Mouse (Mus musculus): ENCODE data around the gene Kirrel. TPM values are rescaled to one million over a fixed set of nuclear protein-coding genes. Genes with fewer than 3 reads are reported as not detected.

Gene Kirrel
- polyA plus RNA-seq, 1 experiment = not detected

DNA sequence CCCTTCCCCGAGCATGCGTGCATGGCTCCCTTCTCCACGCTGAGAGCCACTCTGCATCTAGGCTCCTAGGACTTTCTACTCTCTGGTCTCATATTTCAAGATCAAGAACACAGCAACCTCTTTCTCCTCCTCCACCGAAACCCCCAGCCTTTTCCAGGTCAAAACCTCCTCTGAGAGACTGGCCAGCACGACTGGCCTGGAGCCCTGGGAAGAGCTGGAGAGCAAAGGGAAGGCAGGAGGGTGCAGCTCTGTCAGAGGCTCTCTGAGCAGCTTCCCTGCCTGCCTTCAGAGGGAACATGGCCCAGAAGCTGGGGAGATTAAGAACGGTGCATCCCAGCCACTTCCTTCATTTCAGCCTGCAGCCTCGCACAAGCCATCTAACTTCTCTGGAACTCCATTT lies 5.8 kb downstream of the Kirrel start:
- Histone ChIP-seq H3K9me3 (0 out of 2 replicates have a peak, but pooled peaks cover under 1% of the 10 kb centered on the region), H3K36me3 (replicated peaks; ENCODE audit: low read length) (no peaks in the 10 kb centered on the region), H3K4me3 (replicated peaks) (no peak overlapping the region), H3K27me3 (replicated peaks) (peaks cover 52% of the 10 kb centered on the region), H3K4me1 (no peaks in the 10 kb centered on the region; the same call in 1 of the 2 replicates)
- no peak for TF ChIP-seq FLI1 (IDR thresholded peaks at IDR 0.05; ENCODE audit: low read length)
- TF ChIP-seq GATA1 (IDR thresholded peaks at IDR 0.05; ENCODE audit: borderline replicate concordance, low read length) = no peak

DNA sequence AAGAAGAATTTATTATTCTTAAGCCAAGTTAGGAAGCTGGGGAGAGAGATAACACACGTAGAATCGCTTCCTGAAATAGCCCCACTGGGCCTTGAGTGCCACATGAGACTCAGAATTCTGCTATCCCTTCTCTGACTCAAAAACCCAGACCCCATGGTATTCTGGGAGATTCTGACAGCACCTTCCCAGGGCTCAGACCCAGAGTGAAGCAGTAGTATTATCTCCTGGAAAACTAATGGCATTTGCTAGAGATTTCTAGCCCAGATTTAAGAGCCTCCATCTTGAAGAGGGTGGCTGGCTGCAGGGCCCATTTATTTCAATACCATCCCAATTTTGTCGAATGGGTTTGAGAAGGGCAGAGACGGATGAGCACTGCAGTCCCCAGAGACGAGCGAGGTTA lies 6.9 kb downstream of the Kirrel start:
- Histone ChIP-seq H3K27me3 (replicated peaks) (peaks cover 44% of the 10 kb centered on the region), H3K36me3 (replicated peaks; ENCODE audit: low read length) (no peaks in the 10 kb centered on the region), H3K4me3 (replicated peaks) (no peak overlapping the region), H3K4me1 (no peaks in the 10 kb centered on the region; the same call in 1 of the 2 replicates), H3K9me3 (0 out of 2 replicates have a peak, but pooled peaks cover 6% of the 10 kb centered on the region)
- TF ChIP-seq GATA1 (IDR thresholded peaks at IDR 0.05; ENCODE audit: borderline replicate concordance, low read length) (no peak), FLI1 (IDR thresholded peaks at IDR 0.05; ENCODE audit: low read length) (no peak)

DNA sequence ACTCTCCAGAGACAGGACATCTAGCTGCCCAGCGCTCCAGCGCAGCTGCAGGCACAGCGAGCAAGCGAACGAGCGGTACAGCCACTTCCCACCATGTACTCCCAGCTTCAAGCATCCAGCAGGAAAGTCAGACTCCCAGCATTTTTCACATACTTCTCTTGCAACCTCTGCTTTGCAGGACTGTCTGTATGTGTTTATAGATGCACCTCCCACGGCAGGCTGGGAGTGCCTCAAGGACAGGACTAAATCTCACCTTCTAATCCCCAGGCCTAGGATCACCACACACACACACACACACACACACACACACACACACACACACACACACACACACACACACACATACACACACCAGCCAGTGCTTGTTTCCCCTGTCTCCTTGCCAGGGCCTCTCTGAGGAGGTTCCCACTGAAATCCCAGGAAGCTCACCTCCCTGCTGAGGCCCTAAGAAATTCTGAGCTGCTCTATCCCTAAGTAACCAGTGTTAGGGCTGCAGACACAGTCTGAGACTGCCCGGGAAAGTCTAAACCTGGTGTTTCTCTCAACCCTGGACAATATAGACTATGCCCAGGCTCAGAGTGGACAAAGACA lies 9.2 kb downstream of the Kirrel start:
- no peaks in the 10 kb centered on the region for H3K36me3 ChIP-seq (replicated peaks; ENCODE audit: low read length)
- peaks cover 26% of the 10 kb centered on the region for H3K27me3 ChIP-seq (replicated peaks)
- H3K4me3 ChIP-seq (replicated peaks) = no peak overlapping the region
- no peak for TF ChIP-seq FLI1 (IDR thresholded peaks at IDR 0.05; ENCODE audit: low read length)
- no peak for TF ChIP-seq GATA1 (IDR thresholded peaks at IDR 0.05; ENCODE audit: borderline replicate concordance, low read length)
- no peaks in the 10 kb centered on the region for H3K4me1 ChIP-seq
- 0 out of 2 replicates have a peak, but pooled peaks cover 6% of the 10 kb centered on the region for H3K9me3 ChIP-seq

DNA sequence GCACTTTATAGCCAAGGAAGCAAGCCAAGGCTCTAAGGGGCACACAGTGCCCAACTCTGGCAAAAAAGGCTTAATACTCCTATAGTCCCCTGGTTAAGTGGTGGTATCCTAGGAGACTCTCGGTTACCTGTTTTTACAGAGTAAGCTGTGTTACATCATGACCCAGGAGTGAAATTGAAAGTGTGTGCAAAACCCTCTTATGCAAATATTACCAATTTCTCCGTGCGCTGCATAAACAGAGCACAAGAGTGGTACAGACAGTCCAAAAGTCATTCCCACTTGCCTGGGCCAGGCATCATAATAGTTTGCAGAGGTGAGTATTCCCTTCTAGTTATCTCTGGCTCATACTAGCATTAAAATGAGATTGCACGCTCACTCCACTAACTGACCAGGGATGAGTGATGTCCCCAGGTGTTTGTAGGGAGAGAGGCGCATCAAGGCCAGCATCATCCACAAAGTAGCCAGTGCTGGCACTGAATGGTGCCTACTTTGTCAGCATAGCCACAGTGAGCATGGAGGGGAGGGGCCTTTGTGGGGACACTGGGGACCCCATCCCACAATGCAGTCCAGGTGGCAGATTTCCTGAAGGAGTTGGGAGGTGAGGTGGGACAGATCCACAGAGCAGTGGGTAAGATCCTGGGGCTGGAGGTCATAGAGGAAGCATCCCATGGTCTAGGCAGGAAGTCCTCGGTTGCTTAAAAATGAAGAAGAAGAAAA lies 10.3 kb downstream of the Kirrel start:
- peaks cover 24% of the 10 kb centered on the region for H3K27me3 ChIP-seq (replicated peaks)
- H3K9me3 ChIP-seq = 0 out of 2 replicates have a peak, but pooled peaks cover 6% of the 10 kb centered on the region
- no peak overlapping the region for H3K4me3 ChIP-seq (replicated peaks)
- H3K36me3 ChIP-seq (replicated peaks; ENCODE audit: low read length) = no peaks in the 10 kb centered on the region
- H3K4me1 ChIP-seq = no peaks in the 10 kb centered on the region
- no peak for TF ChIP-seq GATA1 (IDR thresholded peaks at IDR 0.05; ENCODE audit: borderline replicate concordance, low read length)
- TF ChIP-seq FLI1 (IDR thresholded peaks at IDR 0.05; ENCODE audit: low read length) = no peak

DNA sequence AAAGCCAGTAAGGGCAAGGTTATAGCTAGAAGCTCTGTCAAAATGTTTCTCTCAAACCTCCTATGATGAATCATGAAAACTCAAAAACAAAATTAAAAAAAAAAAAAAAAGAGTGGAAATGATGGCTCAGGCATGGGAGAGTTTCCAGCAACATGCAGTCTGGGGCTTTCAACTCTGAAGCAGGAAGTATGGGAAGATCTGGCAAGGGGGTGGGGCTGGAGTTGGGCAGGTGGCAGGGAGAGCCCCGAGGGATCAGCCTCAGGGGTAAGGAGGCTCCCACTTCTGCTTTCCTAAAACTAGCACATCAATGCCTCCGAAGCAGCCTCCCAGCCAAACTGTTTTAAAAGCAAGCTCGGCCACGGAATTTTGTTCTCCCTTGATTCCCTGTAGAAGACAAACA lies 11.4 kb downstream of the Kirrel start:
- H3K4me3 ChIP-seq (replicated peaks) = no peak overlapping the region
- TF ChIP-seq GATA1 (IDR thresholded peaks at IDR 0.05; ENCODE audit: borderline replicate concordance, low read length) = no peak
- no peak for TF ChIP-seq FLI1 (IDR thresholded peaks at IDR 0.05; ENCODE audit: low read length)
- no peaks in the 10 kb centered on the region for H3K4me1 ChIP-seq
- H3K9me3 ChIP-seq = 0 out of 2 replicates have a peak, but pooled peaks cover 6% of the 10 kb centered on the region
- no peaks in the 10 kb centered on the region for H3K36me3 ChIP-seq (replicated peaks; ENCODE audit: low read length)
- peaks cover 15% of the 10 kb centered on the region for H3K27me3 ChIP-seq (replicated peaks)

DNA sequence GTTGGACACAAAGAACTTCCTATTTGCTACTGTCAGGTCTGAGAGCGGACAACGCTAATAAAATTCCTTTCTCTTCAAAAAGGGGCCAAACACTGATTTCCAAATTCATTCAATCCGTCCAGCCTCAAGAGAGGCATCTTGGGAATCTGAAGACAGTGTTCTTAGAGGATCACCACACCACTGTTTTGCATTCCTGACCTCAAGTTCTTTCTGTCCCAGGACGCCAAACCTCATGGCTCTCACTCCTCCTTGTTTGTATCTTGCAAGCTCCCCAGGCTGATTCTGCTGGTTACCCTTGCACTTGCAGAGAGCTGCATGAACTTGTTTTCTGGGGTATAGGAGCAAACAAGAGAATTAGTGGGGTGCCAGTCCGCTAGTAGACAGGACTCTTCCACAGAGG lies 12.2 kb downstream of the Kirrel start:
- Histone ChIP-seq H3K4me1 (no peaks in the 10 kb centered on the region), H3K4me3 (replicated peaks) (no peak overlapping the region), H3K36me3 (replicated peaks; ENCODE audit: low read length) (no peaks in the 10 kb centered on the region), H3K9me3 (0 out of 2 replicates have a peak, but pooled peaks cover 6% of the 10 kb centered on the region), H3K27me3 (replicated peaks) (peaks cover 13% of the 10 kb centered on the region)
- TF ChIP-seq GATA1 (IDR thresholded peaks at IDR 0.05; ENCODE audit: borderline replicate concordance, low read length) (no peak), FLI1 (IDR thresholded peaks at IDR 0.05; ENCODE audit: low read length) (no peak)

DNA sequence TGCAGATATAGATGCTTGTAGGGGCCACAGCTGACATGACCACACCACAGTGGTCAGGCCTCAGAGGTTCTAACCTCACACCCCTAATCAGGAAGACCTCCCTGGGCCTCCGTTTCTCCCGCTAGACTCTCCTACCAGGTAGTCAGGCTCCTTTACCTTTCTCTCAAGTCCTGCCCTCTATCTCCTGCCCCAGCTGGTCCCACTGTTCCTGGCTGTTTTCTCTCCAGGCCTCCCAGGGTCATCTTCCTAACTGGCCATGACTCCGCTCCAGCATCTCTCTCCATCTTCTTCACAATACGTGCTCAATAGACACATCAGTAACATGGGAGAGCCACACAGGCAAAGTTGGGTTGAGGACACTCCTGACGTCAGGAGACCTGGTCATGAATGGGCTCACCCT lies 12.9 kb downstream of the Kirrel start:
- no peaks in the 10 kb centered on the region for H3K4me1 ChIP-seq
- TF ChIP-seq FLI1 (IDR thresholded peaks at IDR 0.05; ENCODE audit: low read length) (no peak), GATA1 (IDR thresholded peaks at IDR 0.05; ENCODE audit: borderline replicate concordance, low read length) (no peak)

DNA sequence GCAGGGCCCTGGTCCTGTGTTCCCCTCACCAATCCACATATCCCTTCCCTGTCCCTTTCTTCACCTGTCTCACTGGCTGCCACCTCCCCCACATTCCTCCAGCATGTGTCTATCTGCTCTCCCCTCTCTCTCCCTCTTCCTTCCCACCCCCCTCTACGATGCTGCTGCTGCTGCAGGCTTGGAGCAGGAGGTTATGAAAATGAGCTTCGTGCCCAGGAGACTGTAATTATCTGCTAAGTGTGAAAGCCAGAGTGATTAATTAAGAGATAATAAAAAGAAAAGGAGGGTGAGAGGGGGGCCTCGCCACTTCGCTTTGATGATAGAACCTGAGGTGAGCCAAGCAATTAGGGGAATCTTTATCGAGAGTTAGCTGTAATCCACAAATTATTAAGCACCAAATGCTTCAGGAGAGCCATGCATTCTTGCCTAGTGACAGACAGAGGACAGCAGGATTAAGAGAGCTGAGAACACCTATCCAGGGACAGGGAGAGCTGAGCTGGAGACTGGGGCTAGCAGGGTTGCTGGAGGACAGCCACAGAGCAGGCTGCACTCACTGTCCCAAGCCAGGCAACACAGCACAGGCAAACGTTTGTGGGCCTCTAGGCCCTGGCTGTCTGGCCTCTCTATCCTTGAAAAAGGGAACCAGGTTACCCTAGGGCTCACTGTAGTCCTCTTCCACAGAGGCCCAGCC lies 13.6 kb downstream of the Kirrel start:
- H3K9me3 ChIP-seq = 0 out of 2 replicates have a peak, but pooled peaks cover 6% of the 10 kb centered on the region
- no peak overlapping the region for H3K4me3 ChIP-seq (replicated peaks)
- H3K27me3 ChIP-seq (replicated peaks) = peaks cover 10% of the 10 kb centered on the region
- no peaks in the 10 kb centered on the region for H3K36me3 ChIP-seq (replicated peaks; ENCODE audit: low read length)
- no peak for TF ChIP-seq FLI1 (IDR thresholded peaks at IDR 0.05; ENCODE audit: low read length)
- TF ChIP-seq GATA1 (IDR thresholded peaks at IDR 0.05; ENCODE audit: borderline replicate concordance, low read length) = no peak
- no peaks in the 10 kb centered on the region for H3K4me1 ChIP-seq

More for the DNA sequence above, 12.9 kb downstream of the Kirrel start:
- Histone ChIP-seq H3K4me3 (replicated peaks) (no peak overlapping the region), H3K36me3 (replicated peaks; ENCODE audit: low read length) (no peaks in the 10 kb centered on the region), H3K27me3 (replicated peaks) (peaks cover 10% of the 10 kb centered on the region), H3K9me3 (0 out of 2 replicates have a peak, but pooled peaks cover 6% of the 10 kb centered on the region)

DNA sequence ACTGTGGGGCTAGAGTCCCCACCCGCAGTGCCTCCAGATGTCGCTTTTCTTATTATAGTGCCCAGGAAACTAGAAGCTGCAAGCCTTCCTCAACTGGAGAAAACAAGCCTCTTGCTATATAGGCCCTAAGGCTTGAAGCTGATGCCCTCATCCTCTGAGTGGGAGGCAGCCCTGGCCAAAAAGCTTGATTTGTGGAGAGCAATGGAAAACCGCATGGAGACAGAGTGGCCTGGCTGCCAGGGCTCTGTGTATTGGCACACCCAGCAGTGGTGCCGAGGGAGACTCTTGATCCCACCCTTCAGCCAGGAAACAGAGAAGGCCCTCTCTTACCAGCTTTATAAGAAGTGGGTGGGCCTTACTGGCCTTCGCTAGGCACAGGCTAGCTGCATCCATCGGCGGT lies 15.4 kb downstream of the Kirrel start:
- H3K4me3 ChIP-seq (replicated peaks) = no peak overlapping the region
- no peak for TF ChIP-seq FLI1 (IDR thresholded peaks at IDR 0.05; ENCODE audit: low read length)
- TF ChIP-seq GATA1 (IDR thresholded peaks at IDR 0.05; ENCODE audit: borderline replicate concordance, low read length) = no peak
- no peaks in the 10 kb centered on the region for H3K4me1 ChIP-seq
- no peaks in the 10 kb centered on the region for H3K36me3 ChIP-seq (replicated peaks; ENCODE audit: low read length)
- H3K27me3 ChIP-seq (replicated peaks) = peaks cover 5% of the 10 kb centered on the region
- H3K9me3 ChIP-seq = 0 out of 2 replicates have a peak, but pooled peaks cover 6% of the 10 kb centered on the region

Measured in megakaryocyte, embryonic 14.5 days (primary cell).